Mouse (Mus musculus) bone marrow, adult 2 months (tissue): ENCODE results near the gene Sema3g.

Experiments used
- CTCF ChIP-seq: fragments of 200-500 bp; IDR thresholded peaks from 2 replicates; pipeline ENCODE4 v1.5.1; 2011; ENCODE audit warnings: low read length, control low read depth; ENCODE audit not compliant: control insufficient read depth, insufficient read depth
- POLR2A ChIP-seq: fragments of 200-500 bp; IDR thresholded peaks from 2 replicates; pipeline ENCODE4 v1.6.1; 2011; ENCODE audit warnings: low read depth, mild to moderate bottlenecking, control low read depth, low read length, borderline replicate concordance; ENCODE audit not compliant: control insufficient read depth

DNA sequence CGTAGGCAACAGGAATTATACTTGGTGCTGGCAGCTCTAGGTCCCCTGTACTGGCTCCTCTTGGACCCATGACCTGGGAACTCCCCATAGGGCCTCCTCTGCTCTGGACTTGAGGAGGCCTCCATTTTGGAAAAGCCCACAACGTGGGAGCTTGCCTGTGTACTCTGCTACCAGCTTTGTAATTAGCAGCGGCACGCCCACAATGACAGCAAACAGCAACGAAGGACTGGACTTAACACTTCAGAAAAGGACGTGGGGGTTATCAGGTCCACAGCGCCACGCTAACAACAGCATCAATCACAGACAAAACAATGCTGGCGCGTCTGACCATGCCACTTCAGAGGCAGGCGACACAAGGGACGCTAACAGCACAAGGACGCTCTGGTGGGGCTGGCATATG, 46.7 kb upstream of the Sema3g start:
- no peak for TF ChIP-seq CTCF
- TF ChIP-seq POLR2A, result no peak
